Mouse (Mus musculus): ENCODE measurements around the gene Fetub.

GRCm38 (mm10) chr16:22911986-22912385, 6.1 kb upstream of the Fetub start:
- TF ChIP-seq POLR2A (IDR thresholded peaks at IDR 0.05; ENCODE audit: control insufficient read depth, low read depth, low read length) (no peak), CTCF (IDR thresholded peaks at IDR 0.05; ENCODE audit: control insufficient read depth, insufficient read depth, insufficient replicate concordance, low read depth, low read length) (no peak)

All from testis, adult 2 months (tissue).